Mouse (Mus musculus) midbrain, embryonic 16.5 days (tissue): Measurements from ENCODE around the gene Gdf11. TPM values are rescaled to one million over a fixed set of nuclear protein-coding genes. Genes with fewer than 3 reads are reported as not detected.

Experiments
- ATAC-seq: fragments of 200-750 bp; cut with Nextera tagmentation; 2 replicates; pipeline ENCODE4 v1.8.0; 2017; ENCODE audit warnings: moderate TSS enrichment
- H3K27ac ChIP-seq: fragments of 300-500 bp; sonication (generic); 2 replicates; pipeline ENCODE4 v1.5.1; 2014; ENCODE audit warnings: mild to moderate bottlenecking, low read length, mixed read lengths
- H3K27me3 ChIP-seq: fragments of 300-500 bp; sonication (generic); 2 replicates; pipeline ENCODE4 v1.6.1; 2014; ENCODE audit warnings: low read depth, low read length, mixed read lengths; ENCODE audit not compliant: control insufficient read depth, insufficient read depth
- H3K36me3 ChIP-seq: fragments of 300-500 bp; sonication (generic); 2 replicates; pipeline ENCODE4 v1.6.1; 2014; ENCODE audit warnings: mild to moderate bottlenecking, low read length, moderate library complexity, mixed read lengths; ENCODE audit not compliant: control insufficient read depth, insufficient read depth
- H3K4me1 ChIP-seq: fragments of 300-500 bp; sonication (generic); 2 replicates; pipeline ENCODE4 v1.6.1; 2014; ENCODE audit warnings: mild to moderate bottlenecking, low read length, mixed read lengths; ENCODE audit not compliant: control insufficient read depth, insufficient read depth
- H3K4me2 ChIP-seq: fragments of 300-500 bp; sonication (generic); 2 replicates; pipeline ENCODE4 v1.6.1; 2014; ENCODE audit warnings: mild to moderate bottlenecking, low read length, mixed read lengths
- H3K4me3 ChIP-seq: fragments of 300-500 bp; sonication (generic); 2 replicates; pipeline ENCODE4 v1.5.1; 2014; ENCODE audit warnings: low read depth, mild to moderate bottlenecking, low read length, moderate library complexity, mixed read lengths
- H3K9ac ChIP-seq: fragments of 300-500 bp; sonication (generic); 2 replicates; pipeline ENCODE4 v1.6.1; 2014; ENCODE audit warnings: low read depth, low read length, mixed read lengths
- H3K9me3 ChIP-seq: fragments of 300-500 bp; sonication (generic); replicated peaks from 2 replicates; pipeline ENCODE4 v1.6.1; 2014; ENCODE audit warnings: mild to moderate bottlenecking, low read length, mixed read lengths; ENCODE audit not compliant: control insufficient read depth, poor library complexity, severe bottlenecking
- WGBS: fragments of 180-500 bp; shearing (Covaris S2); extraction: QIAGEN DNeasy Blood & Tissue Kit; methylation state at CpG from one replicate; pipeline ENCODE4 v1.1.7; 2014; 5-methylcytosine and 5-hydroxymethylcytosine counted together
- polyA plus RNA-seq: library from polyadenylated mRNA; unstranded; fragments of >200 nt; fragmentation: Nextera tagmentation; extraction: Ambion mirVana; gene quantifications from 2 replicates; pipeline ENCODE4 v1.2.1, GENCODE M21; 2015

Gene Gdf11
- polyA plus RNA-seq, 1 experiment from 2014 or later, result 7.9 TPM

DNA sequence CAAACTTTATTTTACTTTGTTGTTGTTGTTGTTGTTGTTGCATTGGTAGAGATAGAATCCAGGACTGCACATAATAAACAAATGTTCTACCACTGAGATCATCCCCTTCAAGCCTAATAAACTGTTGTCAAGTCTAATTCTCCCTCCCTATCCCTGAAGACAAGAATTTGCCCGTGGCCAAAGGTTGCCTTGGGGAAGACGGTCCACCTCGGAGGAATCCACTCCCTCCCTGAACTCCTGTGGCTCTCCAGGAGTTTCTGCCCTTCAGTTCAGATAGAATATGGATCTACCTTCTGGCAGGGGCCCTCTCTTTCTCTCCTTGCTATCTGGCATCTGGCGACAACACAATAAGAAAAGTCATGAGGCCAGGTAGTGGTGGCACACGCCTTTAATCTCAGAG lies 13.3 kb upstream of the Gdf11 start:
- WGBS, result 73% methylated on average over 5 of the region's 5 CpGs
- H3K36me3 ChIP-seq, result no peaks in the 10 kb centered on the region

GRCm38 (mm10) chr10:128902409-128902988 lies 11.0 kb upstream of the Gdf11 start:
- Histone ChIP-seq H3K4me1 (no peaks in the 10 kb centered on the region), H3K27ac (no peak overlapping the region), H3K27me3 (no peaks in the 10 kb centered on the region), H3K4me2 (no peak overlapping the region), H3K9ac (no peak overlapping the region), H3K9me3 (no peaks in the 10 kb centered on the region), H3K36me3 (no peaks in the 10 kb centered on the region), H3K4me3 (no peak overlapping the region)
- ATAC-seq, result no peak
- WGBS, result 70% methylated on average over 3 of the region's 3 CpGs

More for the DNA sequence above, 13.3 kb upstream of the Gdf11 start:
- ATAC-seq, result no peak
- Histone ChIP-seq H3K27ac (no peak overlapping the region), H3K4me2 (no peak overlapping the region), H3K4me3 (no peak overlapping the region), H3K9ac (no peak overlapping the region), H3K9me3 (no peaks in the 10 kb centered on the region), H3K4me1 (peaks cover 3% of the 10 kb centered on the region; the same call in 1 of the 2 replicates), H3K27me3 (no peaks in the 10 kb centered on the region; the same call in 1 of the 2 replicates)

DNA sequence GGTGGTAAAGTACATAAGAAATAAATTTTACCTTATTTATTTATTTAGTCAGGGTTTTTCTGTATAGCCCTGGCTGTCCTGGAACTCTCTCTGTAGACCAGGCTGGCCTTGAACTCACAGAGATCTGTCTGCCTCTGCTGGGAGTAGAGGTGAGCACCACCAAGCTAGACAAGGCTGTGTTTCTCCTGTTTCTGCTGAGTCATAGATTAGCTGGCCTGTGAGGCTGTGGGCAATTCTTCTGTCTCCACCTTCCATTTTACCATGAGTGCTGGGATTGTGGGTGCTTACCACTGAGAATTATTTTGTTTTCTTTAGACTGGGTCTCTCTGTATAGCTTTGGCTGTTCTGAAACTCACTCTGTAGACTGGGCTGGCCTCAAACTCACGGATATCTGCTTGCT lies 9.9 kb upstream of the Gdf11 start:
- no peak overlapping the region for H3K27ac ChIP-seq
- no peaks in the 10 kb centered on the region for H3K9me3 ChIP-seq
- H3K9ac ChIP-seq, result no peak overlapping the region
- H3K4me1 ChIP-seq, result no peaks in the 10 kb centered on the region
- 86% methylated on average over 1 of the region's 1 CpGs for WGBS
- no peak overlapping the region for H3K4me2 ChIP-seq
- H3K36me3 ChIP-seq, result no peaks in the 10 kb centered on the region
- peaks cover 5% of the 10 kb centered on the region for H3K27me3 ChIP-seq
- no peak overlapping the region for H3K4me3 ChIP-seq
- no peak for ATAC-seq

DNA sequence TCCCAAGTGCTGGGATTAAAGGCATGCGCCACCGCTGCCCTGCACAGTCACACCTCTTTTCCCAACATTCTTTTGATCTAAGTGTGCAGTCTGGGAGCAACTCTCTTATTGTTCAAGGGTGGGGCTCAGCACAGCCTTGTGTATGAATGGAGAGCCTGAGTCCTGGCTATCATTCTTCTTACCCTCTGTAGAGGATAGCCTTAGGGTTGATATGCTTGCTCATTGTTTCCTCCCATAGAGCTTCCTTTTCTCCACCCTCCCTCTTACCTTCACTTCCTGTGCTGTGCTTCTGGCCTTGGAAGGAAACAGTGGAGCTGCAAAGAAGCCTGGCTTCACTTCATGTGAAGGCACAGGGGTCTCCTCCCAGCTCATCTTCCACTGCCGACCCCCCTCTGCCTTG lies 9.2 kb upstream of the Gdf11 start, which contains the start of gene Cd63:
Gene Cd63 (plus strand): TSS at position 292 of the 400 bp plus-strand sequence.
- WGBS, result 84% methylated on average over 3 of the region's 3 CpGs
- ATAC-seq, result no peak

DNA sequence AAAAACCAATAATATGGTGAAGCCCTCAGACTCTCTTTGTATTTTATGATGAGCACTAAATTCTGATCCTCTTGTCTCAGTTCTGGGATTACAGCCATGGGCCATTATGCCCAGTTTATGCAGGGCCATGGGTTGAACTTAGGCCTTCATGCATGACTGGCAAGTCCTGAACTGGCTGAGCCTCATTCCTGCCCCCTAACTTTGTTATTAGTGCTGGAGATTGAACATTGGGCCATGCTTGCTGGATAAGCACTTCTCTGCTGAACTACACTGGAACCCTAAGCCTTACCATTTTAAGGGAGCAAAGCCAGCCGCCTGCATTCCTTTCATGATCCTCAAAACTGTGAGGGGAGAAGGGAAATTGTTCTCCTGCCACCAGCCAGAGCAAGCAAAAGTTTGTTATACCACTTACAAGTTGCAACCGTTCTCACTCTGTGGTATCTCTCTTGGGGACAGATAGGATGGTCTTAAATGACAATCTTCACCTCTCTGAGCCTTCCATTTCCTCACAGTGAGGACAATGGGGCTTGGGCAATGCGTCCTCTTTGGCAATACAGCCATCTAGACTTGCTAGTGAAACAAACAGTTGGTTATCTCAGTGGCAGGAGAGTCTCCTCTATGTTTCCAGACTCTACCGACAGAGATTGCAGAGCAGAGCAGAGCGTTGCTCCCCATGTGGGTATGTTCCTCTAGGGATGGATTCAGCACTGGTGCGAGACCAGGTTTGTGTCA lies 8.4 kb upstream of the Gdf11 start:
- no peaks in the 10 kb centered on the region for H3K36me3 ChIP-seq
- H3K4me1 ChIP-seq, result peaks cover 8% of the 10 kb centered on the region; the same call in 1 of the 2 replicates
- no peaks in the 10 kb centered on the region for H3K9me3 ChIP-seq
- H3K4me3 ChIP-seq, result no peak overlapping the region
- no peak for ATAC-seq
- no peak overlapping the region for H3K9ac ChIP-seq
- 86% methylated on average over 6 of the region's 6 CpGs for WGBS
- no peak overlapping the region for H3K4me2 ChIP-seq
- no peak overlapping the region for H3K27ac ChIP-seq
- H3K27me3 ChIP-seq, result peaks cover 11% of the 10 kb centered on the region

More for the DNA sequence above, 9.2 kb upstream of the Gdf11 start, which contains the start of gene Cd63:
- Histone ChIP-seq H3K4me2 (no peak within 1 kb of the TSS), H3K27me3 (peaks cover 11% of the 10 kb centered on the region), H3K9me3 (no peaks in the 10 kb centered on the region), H3K4me3 (no peak within 1 kb of the TSS), H3K4me1 (peaks cover 7% of the 10 kb centered on the region; the same call in 1 of the 2 replicates), H3K9ac (no peak within 1 kb of the TSS), H3K36me3 (no peaks in the 10 kb centered on the region), H3K27ac (no peak within 1 kb of the TSS)

- Histone ChIP-seq H3K9ac (no peak overlapping the region), H3K4me3 (no peak overlapping the region), H3K27me3 (peaks cover 11% of the 10 kb centered on the region), H3K36me3 (no peaks in the 10 kb centered on the region), H3K4me1 (peaks cover 15% of the 10 kb centered on the region), H3K9me3 (no peaks in the 10 kb centered on the region), H3K4me2 (no peak overlapping the region), H3K27ac (no peak overlapping the region)
- 33% methylated on average over 1 of the region's 1 CpGs for WGBS
- no peak for ATAC-seq
These were observed 6.0 kb upstream of the Gdf11 start for GRCm38 (mm10) chr10:128897501-128897900.

- H3K36me3 ChIP-seq, result no peaks in the 10 kb centered on the region
- peaks cover 11% of the 10 kb centered on the region for H3K27me3 ChIP-seq
- no peak for ATAC-seq
- H3K27ac ChIP-seq, result no peak overlapping the region
- H3K9ac ChIP-seq, result no peak overlapping the region
- 48% methylated on average over 1 of the region's 1 CpGs for WGBS
- peak overlapping the region; percentile 35; the same call in 1 of the 2 replicates for H3K4me2 ChIP-seq
- H3K9me3 ChIP-seq, result no peaks in the 10 kb centered on the region
- H3K4me1 ChIP-seq, result peaks cover 18% of the 10 kb centered on the region
- no peak overlapping the region for H3K4me3 ChIP-seq
These were observed 5.3 kb upstream of the Gdf11 start for GRCm38 (mm10) chr10:128896807-128897206.

DNA sequence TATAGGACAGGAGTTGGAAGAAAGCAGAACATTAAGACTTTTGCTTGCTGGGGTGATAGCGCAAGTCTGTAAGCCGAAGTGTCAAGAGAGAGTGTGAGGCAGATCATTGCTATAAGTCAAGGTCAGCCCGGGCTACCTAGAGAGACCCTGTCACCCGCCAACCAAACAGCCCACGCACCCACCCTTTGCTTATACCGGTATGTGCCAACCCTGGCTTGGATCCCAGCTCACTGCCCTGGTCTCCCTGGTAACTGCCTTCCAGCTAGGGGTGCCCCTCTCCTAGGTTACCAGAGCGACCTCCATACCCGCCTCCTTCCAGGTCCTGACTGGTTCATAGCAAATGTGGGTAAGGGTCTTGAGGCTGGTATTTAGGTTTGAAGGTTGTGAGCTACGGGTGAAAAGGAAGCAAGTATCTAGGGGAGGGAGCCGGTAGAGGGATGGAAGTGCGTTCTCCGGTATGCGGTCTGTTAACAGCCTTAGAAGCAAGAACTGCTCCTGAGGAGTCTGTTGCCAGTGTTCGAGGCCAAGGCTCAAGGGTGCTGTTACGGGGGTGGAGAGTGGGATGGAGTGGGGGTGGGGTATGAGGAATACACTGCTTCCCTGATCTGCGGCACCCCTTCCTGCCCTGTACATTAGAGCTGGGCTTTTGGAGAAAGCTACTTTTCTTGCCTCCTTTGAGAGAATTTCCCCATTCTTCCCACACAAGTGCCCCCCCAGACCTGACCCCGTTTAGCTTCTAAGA lies 4.6 kb upstream of the Gdf11 start:
- Histone ChIP-seq H3K36me3 (no peaks in the 10 kb centered on the region), H3K27ac (no peak overlapping the region), H3K4me2 (peak overlapping the region; percentile 35), H3K27me3 (peaks cover 11% of the 10 kb centered on the region), H3K4me3 (peak overlapping the region; percentile 6), H3K9ac (0 out of 2 replicates have a peak overlapping the region, but pooled peaks have one; percentile 0), H3K9me3 (no peaks in the 10 kb centered on the region), H3K4me1 (peaks cover 18% of the 10 kb centered on the region)
- ATAC-seq, result peak; percentile 46
- WGBS, result 3% methylated on average over 17 of the region's 17 CpGs
